Comparison of ENCODE assay signal across 8 mouse cellular contexts in the genomic region with DNA sequence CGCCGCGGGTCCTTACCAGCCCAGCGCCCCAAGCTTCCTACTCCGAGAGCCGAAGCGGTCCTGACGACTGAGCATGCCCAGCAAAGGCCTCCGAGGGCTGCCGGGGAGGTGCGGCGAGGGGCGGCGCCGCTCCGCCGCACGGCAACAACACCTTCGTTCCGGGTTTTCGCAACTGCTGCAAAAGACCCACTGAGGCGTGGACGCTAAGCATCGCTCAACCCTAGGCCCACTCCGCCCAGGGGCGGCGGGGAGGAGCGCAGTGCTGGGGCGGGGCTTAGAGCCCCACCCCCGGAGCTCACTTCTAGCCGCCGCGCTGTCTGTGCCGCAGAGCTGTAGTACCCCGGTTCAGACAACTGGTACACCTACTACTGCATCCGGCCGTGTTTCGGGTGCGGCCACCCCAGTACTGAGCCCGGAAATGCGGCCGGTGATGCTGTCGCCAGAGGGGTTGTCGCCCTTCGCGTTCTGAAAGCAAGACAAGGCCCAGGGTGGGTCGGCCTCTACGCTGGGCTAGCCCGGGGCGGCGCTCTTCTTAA. TPM values are rescaled to one million over a fixed set of nuclear protein-coding genes. Genes with fewer than 3 reads are reported as not detected.
DNase-seq lines count a peak whose midpoint lies in the region; ATAC-seq lines count a peak whose summit lies in the region.

No protein-coding gene starts in this region.

- peak overlapping the region; percentile 100 for H3K27ac ChIP-seq in hindbrain, embryonic 11.5 days (ENCODE audit: low read depth, low read length)

- no peaks in the 10 kb centered on the region for H3K27me3 ChIP-seq in hindbrain, embryonic 11.5 days (ENCODE audit: control insufficient read depth, insufficient read depth, low read length)

- peak; percentile 98 for DNase-seq in Muller cell, postnatal 12 days (ENCODE audit: inconsistent ontology term)
- DNase-seq in cerebellum, adult 9-11 months: peak; percentile 95
- DNase-seq in frontal cortex, adult 2 months (ENCODE audit: extremely low spot score in 1 of 2, low spot score in 1 of 2): peak; percentile 87 to 94
- peak; percentile 94 for DNase-seq in hindbrain, embryonic 11.5 days (ENCODE audit: low spot score)
- DNase-seq in layer of hippocampus, postnatal 10 days (ENCODE audit: low spot score in 2 of 2): peak; percentile 88 to 92
- DNase-seq in lung, postnatal 10 days: peak; percentile 96
- DNase-seq in ovary, postnatal 36 days (ENCODE audit: low spot score): peak; percentile 93
- DNase-seq in thymus, postnatal 25 days: peak; percentile 97

- WGBS in hindbrain, embryonic 11.5 days: under 1% methylated on average over 51 of the region's 51 CpGs

- H3K4me3 ChIP-seq in hindbrain, embryonic 11.5 days (ENCODE audit: low read depth, low read length): peak overlapping the region; percentile 92

- H3K9me3 ChIP-seq in hindbrain, embryonic 11.5 days (ENCODE audit: control insufficient read depth, low read length): no peaks in the 10 kb centered on the region

- peak overlapping the region; percentile 66 for H3K4me2 ChIP-seq in hindbrain, embryonic 11.5 days (replicated peaks; ENCODE audit: low read depth, low read length)

- no peaks in the 10 kb centered on the region for H3K36me3 ChIP-seq in hindbrain, embryonic 11.5 days (ENCODE audit: control insufficient read depth, insufficient read depth, low read length)

- no peaks in the 10 kb centered on the region for H3K4me1 ChIP-seq in hindbrain, embryonic 11.5 days (replicated peaks; ENCODE audit: control insufficient read depth, insufficient read depth, low read length)

- peak; percentile 97 for ATAC-seq in hindbrain, embryonic 11.5 days (ENCODE audit: low FRiP score)

- peak overlapping the region; percentile 91 for H3K9ac ChIP-seq in hindbrain, embryonic 11.5 days (ENCODE audit: low read depth, low read length)

RNA-seq across cellular contexts. Expression of gene Lnpep, which starts 0.4 kb away (rescaled TPM):
- polyA plus RNA-seq in frontal cortex, adult 2 months (2012; rRNA removed): 23.4 and 24.2 TPM in 2 replicates
- 7.1 and 10.7 TPM in 2 replicates for polyA plus RNA-seq in hindbrain, embryonic 11.5 days (2014; fragmentation: Nextera tagmentation; extraction: Ambion mirVana)
- 10 to 100 TPM; 78.6 to 79.6 TPM for total RNA-seq in layer of hippocampus, postnatal 10 days (2021)

Comparison
In these comparisons a context has a peak if more than half of its experiments do, and no peak if none do; other contexts are left out.
1. Peak in every context shown above with its lines: DNase-seq, ATAC-seq, H3K4me3 ChIP-seq and H3K27ac ChIP-seq.